Mouse (Mus musculus) embryo, embryonic 10 days (tissue): ENCODE data around the gene Fam240a.

ENCODE experiments used
- DNase-seq: peaks from one replicate; pipeline ENCODE4 v3.0.0-alpha.2; 2015; ENCODE audit warnings: low spot score

Gene Fam240a

DNA sequence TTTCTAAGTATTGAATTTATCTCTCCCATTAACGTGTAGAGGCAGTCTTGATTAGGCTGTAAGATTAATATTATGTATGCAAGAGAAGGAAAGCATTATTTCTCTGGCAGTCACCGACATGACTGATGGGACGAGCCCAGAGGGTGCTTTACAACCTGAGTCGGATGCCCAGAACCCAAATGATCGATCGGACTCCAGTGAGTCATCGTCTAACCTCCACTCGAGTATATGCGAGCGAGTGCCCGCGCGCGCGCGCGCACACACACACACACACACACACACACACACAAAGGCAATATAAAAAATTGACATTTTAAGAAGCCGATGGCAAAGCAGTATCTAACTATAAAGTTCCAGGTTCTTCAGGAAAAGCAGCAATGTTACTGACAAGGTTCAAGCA, 28.7 kb upstream of the Fam240a start:
- DNase-seq = no peak

DNA sequence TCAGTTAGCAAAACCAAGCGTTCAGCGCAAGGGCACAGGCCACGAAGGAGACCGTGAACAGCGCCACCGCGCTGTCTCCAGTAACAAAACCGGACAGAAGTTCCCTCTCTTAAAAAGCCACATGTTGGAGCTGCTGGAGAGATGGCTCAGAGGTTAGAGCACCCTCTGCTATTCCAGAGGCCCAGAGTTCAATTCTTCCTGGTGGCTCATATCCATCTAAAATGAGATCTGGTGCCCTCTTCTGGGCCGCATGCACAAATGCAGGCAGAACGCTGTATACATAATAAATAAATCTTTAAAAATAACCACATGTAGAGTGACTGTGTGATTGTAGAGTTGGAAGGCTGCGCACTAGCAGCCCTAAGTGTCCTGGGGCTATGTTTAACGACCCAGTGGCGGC, 27.6 kb upstream of the Fam240a start:
- DNase-seq = peak; percentile 43

DNA sequence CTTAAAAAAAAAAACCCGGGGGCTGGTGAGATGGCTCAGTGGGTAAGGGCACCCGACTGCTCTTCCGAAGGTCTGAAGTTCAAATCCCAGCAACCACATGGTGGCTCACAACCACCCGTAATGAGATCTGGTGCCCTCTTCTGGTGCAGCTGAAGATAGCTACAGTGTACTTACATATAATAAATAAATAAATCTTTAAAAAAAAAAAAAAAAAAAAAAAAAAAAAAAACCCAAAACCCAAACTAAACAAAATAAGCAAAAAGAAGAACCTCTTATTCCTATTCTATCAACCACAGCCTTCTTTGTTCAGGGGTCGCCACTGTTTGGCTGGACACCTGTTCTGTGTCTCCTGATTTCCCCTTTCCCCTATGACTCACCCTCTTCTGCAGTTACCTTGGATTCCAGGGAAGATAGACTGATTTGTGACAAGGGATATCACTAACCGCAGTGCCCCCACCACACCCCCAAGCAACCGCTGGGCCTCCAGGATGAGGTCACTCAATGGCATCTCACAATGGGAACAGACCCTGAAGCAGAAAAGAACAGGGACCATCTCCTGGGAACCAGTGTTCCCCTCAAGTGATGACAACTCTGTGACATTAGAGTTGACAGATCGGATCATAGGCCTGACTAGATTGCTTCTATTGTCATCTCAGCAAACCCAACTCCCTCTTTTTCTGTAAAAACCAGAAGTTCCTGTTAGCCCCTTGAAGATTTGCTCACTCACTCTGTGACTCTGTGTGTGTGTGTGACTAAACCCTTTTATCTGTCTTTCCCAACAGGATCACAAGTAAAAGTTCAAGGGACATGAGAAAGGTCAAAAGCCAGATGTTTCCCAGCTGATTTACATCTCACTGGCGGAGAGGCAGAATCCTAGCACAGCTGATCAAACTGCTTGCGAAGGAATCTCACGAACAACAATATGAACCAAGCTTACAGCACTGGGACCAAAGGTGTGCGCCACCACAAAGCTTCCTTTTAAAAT, 21.1 kb upstream of the Fam240a start:
- DNase-seq = peak; percentile 78

DNA sequence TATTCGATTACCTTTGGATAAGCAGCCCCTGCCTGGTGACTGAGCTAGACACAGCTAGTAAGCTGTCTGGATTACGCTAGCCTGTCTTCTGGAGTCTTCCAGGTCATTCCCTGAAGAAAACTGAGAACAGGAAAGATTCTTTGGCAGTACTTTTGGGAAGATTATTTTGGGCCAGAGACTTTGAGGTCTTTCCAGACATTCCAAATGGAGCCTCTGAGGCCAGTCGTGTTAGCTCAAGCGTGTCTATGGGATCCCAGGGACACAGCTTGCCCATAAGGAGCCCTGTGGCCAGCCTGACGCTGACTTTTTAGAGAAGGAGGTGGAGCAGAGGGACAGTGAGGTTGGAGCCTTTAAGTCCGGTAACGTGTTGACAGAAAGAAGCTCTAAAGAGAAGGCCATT, 19.3 kb upstream of the Fam240a start:
- no peak for DNase-seq

DNA sequence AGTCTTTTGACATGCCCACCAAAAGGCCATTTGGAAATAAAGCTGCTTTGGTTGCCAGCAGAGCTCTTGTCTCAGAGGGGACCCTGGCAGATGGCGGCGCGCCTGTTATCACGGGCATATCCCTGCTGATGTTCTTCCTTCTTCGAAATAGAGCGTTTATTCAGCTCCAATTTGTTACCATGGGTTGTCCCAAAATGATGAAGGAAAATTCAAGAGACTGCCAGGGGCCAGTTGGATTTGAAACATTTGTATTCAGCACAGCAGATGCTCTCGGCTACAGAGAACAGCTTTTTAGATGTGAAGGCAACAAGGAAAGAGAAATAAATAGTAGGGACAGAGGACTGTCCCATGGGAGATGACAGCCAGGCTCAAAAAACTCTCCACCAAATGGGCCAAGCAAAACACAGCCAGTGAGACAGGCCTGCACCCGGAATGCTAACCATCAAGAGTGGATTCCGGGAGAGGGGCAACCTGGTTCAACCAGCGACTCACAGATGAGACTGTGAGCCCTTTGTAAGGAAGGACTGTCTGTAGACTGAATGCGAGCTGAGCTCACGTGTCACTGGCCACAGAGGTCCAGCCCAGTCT, 17.3 kb upstream of the Fam240a start:
- no peak for DNase-seq

DNA sequence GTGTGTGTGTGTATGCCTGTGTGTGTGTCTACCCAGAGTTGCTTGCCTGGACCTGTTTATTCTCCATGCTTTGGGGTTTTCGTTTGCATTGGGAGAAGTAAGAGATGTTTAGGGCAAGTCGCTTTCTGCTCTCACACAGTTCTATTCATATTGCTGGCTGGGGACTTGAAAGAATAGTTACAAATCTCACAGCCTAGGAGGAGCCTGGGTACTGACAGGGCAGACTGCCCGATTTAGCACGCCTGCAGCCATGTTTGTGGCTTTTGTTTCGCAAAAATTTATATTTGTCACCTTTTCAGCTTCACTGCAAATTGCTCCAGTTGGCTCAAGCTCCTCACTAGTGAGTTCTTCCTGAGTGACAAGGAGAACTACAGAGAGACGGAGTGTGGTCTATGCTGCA, 14.9 kb upstream of the Fam240a start:
- no peak for DNase-seq

DNA sequence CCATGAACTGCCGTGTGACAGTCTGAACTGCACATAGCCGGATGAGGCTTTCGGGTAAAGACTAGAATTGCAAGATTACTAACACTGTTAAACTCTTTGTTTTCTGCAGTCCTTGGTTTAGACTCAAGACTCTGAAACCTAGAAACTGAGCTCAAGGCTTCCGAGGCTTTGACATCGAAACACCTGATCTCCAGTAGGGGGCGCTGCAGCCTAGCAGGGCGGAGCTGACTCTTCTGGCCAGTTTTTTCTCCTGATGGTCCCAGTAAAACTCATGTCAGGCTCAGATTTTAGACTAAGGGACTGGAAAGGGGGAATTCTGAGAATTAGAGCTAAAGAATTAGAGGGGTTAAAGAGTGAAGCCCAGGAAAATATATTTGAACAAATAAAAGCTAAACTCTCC, 6.1 kb upstream of the Fam240a start:
- DNase-seq = peak; percentile 89

DNA sequence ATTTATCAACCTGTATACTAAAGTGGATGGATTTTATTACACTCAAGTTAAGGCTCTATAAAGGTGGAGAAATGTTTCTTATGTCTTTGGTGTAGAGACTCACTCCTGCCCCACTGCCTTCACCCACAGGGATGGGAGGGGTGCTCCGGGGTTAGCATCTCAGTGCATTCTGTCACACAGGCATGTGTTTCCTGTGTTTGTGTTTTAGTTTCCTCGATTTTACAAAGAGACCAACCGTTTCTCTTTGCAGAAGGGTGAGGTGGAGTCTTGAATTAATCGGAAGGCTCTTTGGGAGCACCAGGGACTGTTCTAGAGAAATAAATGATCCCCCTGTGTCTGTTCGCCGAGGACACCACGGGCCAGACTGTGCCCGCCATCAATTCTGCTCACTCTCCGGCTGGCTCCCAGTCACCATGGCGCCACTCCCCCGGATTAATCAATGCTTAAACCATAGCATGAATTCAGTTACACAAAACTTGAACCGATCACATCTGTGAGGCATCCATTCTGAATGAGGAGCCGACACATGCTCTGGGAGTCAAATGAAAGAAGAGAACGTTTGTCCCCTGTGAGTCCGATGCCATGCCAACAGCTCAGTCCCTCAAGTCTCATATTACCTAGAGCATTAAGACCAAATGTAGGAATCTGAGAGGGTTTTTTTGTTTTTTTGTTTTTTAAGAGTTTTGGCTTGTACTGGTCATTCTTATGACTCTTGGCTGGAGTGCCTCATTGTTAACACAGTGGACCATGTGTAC, 4.2 kb upstream of the Fam240a start:
- DNase-seq = no peak

DNA sequence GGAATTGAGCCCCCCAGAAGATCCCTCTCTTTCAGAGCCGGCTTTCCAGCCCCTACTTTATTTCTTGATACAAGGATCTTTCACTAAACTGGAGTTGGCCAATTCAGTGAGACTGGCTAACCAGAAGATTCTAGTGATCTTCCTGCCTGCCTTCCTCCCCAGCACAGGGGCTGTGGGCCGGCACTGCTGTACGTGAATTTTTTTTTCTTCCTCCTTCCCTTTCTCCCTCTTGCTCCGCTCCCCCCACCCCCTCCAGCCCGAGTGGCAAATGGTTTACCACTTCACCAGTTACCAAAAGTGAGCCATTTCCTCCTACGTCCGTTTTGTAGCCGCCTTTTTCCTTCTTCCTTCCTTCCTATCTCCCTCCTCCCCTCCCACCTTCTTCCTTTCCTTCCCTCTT, 1.2 kb downstream of the Fam240a start:
- DNase-seq = no peak

DNA sequence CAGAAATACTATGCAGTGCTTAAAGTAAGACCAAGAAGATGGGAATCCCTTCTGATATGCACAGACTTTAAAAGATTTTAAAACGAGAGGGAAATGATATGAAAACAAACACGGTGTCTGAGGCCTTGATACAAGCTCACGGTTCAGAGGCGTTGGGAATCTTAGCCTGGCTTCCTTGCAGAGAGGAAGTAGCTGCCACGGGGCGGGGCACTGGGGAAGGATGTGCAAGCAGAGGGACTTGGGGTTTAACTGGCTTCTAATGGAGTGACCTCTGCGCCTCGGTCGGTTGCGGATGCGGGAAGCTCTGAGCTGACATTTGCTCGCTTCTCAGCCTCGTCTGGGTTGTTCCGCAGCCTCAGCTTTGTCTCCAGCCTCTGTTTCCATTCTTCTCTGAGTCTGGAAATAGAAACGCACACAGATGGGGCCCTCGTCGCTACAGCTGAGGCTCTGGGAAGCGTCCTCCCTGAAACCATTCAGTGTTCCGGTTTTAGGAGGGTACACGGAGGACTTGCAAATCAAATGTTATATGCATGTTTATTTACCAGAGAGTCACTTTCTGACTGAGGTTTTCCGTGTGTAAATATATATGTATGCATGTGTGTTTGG, 1.9 kb downstream of the Fam240a start:
- no peak for DNase-seq

DNA sequence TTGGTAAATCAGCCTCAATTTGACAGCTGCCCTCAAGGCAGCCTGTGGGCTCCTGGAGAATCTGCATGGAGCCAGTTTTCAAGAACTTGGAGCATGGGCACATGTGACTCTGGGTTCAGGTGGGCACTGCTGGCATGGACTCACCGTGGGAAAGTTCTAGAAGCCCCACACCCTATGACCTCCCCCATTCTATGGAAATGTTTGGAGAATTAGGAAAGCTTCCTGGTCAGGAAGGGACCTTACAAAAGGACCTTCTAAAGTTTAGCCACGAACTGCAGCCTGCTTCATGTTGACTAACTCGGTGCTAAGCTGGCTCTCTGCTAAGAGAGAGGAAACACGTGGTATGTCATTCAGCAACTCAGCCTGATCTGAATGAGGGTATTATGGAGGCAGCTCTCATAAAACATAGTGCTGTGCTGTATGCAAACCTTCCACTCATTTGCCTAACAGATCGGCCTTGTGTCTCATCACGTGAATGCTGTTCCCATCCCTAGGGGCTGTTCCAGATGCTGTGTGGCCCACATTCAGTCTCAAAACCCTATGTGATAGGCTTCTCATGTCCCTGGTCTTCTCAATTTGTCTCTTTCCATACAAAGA, 7.2 kb downstream of the Fam240a start:
- DNase-seq = no peak

DNA sequence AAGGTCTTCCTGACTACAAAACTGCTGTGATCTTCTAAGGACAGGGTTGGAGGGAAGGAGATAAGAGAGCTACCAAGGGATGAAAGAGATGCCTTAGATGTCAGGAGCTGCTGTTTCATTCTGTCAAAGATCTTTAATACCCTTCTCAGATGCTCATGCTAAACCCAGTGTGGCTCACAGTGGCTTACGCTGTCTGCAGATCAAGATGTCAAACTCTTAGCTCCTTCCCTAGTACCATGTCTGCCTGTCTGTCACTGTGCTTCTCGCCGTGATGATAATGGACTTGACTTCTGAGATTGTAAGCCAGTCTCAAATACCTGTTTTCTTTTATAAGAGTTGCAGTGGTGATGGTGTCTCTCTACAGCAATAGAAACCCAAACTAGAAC, 8.0 kb downstream of the Fam240a start:
- DNase-seq = no peak

DNA sequence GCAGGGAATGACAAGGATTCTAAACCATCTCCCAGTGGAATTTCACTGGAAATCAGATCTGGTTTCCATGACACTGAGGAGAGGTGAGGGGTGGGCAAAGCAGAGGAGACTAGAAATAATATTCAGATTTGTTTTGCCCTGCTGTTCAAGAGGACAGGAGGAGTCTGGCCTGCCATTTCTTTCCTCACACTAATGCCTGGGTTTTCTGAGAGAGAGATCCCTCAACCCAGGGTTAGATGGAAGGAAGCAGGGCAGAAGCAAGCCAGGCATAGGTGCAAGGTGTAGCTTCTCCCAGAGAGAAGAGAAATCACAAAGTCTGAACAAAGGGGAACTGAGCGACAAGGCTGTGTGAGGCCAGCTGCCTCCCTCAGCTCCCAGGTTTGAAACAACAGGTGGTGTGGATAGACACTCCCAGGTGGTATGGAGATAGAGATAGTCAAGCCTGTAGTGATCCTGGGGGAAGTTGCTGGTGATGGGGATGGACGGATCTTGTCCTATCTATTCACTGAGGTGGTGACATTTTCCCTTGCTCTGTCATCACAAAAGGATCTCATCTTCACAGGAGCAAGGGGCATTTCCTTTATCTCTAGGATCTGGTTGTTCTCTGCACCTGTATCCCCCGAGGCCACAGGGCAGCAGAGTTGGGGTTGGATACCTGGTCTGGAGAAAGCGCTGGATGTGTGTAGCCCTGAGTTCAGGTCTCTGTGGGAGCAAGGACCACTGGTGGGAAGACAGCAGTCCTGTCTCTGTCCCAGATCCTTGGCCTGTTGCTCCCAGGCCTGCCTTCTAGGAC, 8.6 kb downstream of the Fam240a start:
- no peak for DNase-seq

DNA sequence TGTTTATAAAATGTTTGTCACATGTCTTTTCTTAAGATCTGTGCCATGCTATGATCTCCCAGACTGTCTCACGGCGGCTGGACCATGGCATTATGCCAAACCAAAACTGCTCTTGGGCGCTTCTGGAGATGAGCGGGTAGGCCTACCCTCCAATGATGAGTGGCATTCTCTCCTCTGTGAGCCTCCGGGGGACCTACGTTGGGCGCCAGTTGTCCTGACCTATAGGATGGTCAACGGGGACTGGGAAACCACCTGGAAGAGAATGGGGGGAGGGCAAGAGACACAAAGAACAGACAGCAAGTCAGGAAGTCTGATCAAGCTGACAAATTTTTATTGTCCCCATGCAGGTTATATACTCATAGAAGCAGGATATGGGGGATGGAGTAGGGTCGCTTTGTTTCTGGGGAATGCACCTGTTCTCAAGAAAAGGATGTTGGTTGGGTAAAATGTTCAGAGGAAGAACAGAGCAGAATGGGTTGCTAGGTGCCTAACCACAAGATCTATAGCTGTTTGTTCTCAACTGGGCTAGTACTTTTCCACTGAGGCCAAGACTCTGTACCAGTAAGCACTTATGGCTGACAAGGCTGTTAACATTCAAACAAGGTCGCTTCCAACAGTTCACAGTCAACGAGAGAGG, 9.3 kb downstream of the Fam240a start:
- no peak for DNase-seq

DNA sequence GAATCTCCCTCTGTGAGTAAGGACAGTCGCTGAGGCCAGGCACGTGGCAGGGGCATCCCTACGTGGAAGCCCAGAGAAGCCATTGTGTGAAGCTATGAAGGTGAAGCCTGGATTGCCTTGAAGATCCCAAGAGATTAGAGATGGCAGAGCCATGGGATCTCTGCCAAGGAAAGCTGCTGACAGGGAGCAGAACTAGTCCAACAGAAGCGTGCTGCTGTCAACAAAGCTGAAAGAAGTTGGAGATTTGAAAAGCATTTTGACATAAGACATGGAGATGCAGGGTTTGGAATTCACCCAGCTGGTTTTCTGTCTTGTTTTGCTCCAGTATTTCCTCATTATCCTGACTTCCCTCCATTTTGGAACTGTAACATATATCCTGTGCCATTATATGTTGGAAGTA, 14.4 kb downstream of the Fam240a start:
- no peak for DNase-seq

DNA sequence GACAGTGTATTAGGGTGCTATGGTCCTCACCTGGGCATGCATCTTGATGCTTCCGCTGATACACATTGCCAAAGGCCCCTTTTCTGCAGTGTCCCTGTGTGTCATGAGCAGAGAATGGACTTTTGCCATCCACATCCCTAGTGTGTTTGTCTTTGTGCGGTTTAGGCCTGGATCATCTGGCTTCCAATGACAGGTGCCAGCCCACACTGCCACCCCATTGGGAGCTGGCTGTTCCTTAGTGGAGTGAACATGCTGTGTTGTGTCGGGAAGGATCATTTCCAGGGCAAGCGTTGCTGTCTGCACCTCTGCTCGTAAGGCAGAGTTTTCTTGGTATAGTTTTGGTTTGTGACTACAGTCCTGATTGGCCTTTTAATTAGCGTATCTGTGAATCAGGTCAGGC, 15.5 kb downstream of the Fam240a start:
- DNase-seq = no peak

DNA sequence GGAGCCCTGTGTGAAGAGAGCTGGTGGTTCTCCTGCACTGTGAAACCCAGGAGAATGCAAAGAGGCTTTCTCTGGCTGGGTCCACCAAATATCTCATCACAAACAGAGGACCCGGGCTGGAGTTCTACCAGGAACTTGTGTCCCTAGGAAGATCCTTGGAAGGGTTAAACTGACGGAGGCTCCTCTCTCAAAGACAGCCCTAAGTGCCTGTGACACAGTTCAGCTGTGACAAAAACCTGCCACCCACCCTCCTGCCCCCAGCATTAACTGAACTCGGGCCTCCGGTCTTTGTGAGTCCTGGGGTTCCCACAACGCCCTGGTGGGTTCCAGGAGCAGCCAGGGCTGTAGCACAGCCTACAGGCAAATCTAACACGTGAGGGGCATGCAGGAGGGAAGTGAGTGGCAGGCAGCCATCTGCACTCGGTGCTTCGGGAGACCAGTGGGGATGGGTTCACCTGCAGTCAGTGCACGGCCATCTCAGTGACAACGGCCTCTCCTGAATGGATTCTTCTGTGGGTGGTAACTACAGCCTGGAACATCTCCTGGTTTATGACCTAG, 17.1 kb downstream of the Fam240a start:
- DNase-seq = no peak

DNA sequence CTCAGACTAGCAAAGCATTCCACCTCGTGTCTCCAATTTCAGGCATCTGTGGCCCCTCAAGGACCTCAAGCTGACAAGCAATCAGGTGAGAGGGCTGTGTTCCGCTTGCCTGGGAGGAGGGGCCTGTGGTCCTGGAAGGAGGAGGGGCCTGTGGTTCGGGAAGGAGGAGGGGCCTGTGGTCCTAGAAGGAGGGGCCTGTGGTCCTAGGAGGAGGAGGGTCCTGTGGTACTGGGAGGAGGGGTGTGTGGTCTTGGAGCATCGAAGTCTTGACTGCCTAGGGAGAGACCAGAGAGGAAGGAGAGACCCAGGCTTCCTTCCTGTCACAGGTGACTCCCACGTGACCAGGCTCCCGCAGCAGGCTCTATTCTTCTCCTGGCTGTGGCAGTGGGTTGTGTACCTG, 20.1 kb downstream of the Fam240a start:
- DNase-seq = peak; percentile 71

DNA sequence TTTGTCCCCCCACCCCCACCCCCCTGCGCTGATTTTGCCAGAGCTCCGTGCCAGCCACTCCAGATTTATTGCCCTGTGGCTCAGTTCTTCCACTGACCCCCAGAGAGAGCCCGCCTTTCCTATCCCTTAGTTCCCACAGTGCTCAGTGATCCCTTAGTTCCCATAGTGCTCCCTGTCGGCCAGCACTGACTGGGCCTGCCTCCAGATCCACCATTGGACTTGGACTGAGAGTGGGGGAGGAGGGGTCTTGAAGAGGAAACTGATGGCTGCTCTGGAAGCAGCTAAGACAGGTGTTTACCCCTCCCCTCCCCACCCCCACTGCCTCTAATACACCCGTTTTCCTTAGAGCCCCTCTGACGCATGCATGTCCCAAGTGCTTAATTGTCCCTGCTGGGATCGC, 20.7 kb downstream of the Fam240a start:
- no peak for DNase-seq

DNA sequence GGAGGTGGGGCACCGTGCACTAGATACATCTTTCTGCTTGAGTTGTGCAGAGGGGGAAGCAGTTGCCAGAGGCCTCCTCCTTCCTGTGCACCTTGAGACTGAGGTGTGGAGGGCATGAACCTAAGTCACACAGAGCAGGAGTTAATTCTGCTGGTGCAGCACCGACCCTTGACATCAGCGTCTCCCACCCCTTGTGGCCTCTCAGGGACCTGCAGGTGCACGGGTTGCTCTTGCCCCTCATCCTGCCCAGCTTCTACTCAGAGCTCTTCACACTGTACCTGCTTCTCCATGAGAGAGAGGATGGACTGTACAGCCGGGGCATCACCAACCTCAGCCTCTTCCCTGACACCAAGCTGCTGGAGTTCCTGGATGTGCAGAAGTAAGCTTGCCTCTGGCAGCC, 21.2 kb downstream of the Fam240a start:
- DNase-seq = no peak
